Mouse (Mus musculus) neural tube, embryonic 11.5 days (tissue): Measurements from ENCODE around the gene Dppa1. TPM values are rescaled to one million over a fixed set of nuclear protein-coding genes. Genes with fewer than 3 reads are reported as not detected.
A peak's percentile ranks its signal among the peaks of the same experiment; 100 is the strongest.
"Not testable (repeated sequence)": the region's sequence is repeated elsewhere in the genome, so short reads cannot be mapped to it uniquely, and the experiment has no call there.

Experiments used
- ATAC-seq: fragments of 200-750 bp; cut with Nextera tagmentation; 2 replicates; pipeline ENCODE4 v1.8.0; 2017; ENCODE audit warnings: moderate number of reproducible peaks, mild to moderate bottlenecking, moderate TSS enrichment, moderate library complexity; ENCODE audit not compliant: insufficient read depth, low FRiP score, low TSS enrichment
- DNase-seq: peaks from one replicate; pipeline ENCODE4 v3.0.0-alpha.2; 2015; ENCODE audit warnings: low spot score
- H3K27ac ChIP-seq: fragments of 300-500 bp; sonication (generic); 2 replicates; pipeline ENCODE4 v1.5.1; 2014; ENCODE audit warnings: low read depth, mild to moderate bottlenecking, low read length
- H3K27me3 ChIP-seq: fragments of 300-500 bp; sonication (generic); 2 replicates; pipeline ENCODE4 v1.6.1; 2014; ENCODE audit warnings: mild to moderate bottlenecking, low read length, mixed read lengths; ENCODE audit not compliant: control insufficient read depth, insufficient read depth
- H3K36me3 ChIP-seq: fragments of 300-500 bp; sonication (generic); 2 replicates; pipeline ENCODE4 v1.6.1; 2014; ENCODE audit warnings: mild to moderate bottlenecking, low read length, moderate library complexity, mixed read lengths; ENCODE audit not compliant: control insufficient read depth, insufficient read depth
- H3K4me1 ChIP-seq: fragments of 300-500 bp; sonication (generic); 2 replicates; pipeline ENCODE4 v1.6.1; 2014; ENCODE audit warnings: low read length, mixed read lengths; ENCODE audit not compliant: control insufficient read depth, insufficient read depth
- H3K4me2 ChIP-seq: fragments of 300-500 bp; sonication (generic); 2 replicates; pipeline ENCODE4 v1.6.1; 2014; ENCODE audit warnings: low read depth, mild to moderate bottlenecking, moderate library complexity
- H3K4me3 ChIP-seq: fragments of 300-500 bp; sonication (generic); 2 replicates; pipeline ENCODE4 v1.5.1; 2014; ENCODE audit warnings: low read depth, low read length
- H3K9ac ChIP-seq: fragments of 300-500 bp; sonication (generic); 2 replicates; pipeline ENCODE4 v1.6.1; 2014; ENCODE audit warnings: mild to moderate bottlenecking, low read length
- H3K9me3 ChIP-seq: fragments of 300-500 bp; sonication (generic); 2 replicates; pipeline ENCODE4 v1.6.1; 2016; ENCODE audit warnings: low read length; ENCODE audit not compliant: control insufficient read depth
- WGBS: fragments of 180-500 bp; shearing (Covaris S2); extraction: QIAGEN DNeasy Blood & Tissue Kit; methylation state at CpG from one replicate; pipeline ENCODE4 v1.1.7; 2014; 5-methylcytosine and 5-hydroxymethylcytosine counted together
- polyA plus RNA-seq: library from polyadenylated mRNA; unstranded; fragments of >200 nt; fragmentation: Nextera tagmentation; extraction: Ambion mirVana; gene quantifications from 2 replicates; pipeline ENCODE4 v1.2.1, GENCODE M21; 2014

Gene Dppa1
- polyA plus RNA-seq, 1 experiment from 2014 or later = not detected

DNA sequence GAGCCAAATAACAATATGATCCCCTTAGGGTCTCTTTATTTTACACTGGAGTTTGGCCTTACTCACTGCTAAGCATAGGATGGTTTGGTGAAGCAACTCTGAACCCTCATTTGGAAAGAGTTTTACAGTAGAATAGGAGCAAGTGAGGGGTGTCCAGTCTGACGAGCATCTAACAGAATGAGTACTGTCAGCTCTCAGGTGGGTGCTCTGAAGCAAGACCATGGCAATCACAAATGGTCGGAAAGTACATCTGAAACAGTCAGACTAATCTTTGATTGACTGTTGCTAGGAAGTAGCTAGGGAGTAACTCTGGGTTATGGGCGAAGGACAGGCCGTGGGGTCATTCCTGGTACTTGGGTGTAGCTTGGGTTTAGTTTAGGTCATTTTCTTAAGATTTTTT, 6.5 kb upstream of the Dppa1 start:
- not testable (repeated sequence) for DNase-seq, H3K9me3 ChIP-seq, H3K4me1 ChIP-seq, ATAC-seq, H3K4me3 ChIP-seq, H3K36me3 ChIP-seq, H3K4me2 ChIP-seq, H3K9ac ChIP-seq, H3K27ac ChIP-seq, H3K27me3 ChIP-seq
- 92% methylated on average over 4 of the region's 4 CpGs for WGBS

DNA sequence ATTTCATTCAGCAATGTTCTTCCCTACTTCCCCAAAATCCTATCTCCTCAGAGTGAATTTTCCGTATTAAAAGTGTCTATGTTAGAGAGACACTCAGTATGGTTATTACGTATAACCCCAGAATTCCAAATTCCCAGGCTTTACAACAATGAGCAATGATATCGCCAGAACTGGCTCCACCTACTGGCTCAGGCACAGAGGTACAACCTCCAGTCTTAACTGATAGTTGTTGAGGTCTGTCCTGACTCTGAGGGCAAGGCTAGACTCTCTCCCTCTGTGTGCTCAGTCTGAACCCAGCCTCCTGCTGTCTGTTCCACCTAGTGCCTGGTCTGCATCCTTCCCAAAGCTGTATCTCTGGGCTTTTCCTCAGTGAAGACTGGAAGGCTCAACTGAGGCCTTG, 2.6 kb upstream of the Dppa1 start:
- peak; percentile 31; the same call in 1 of the 2 replicates for ATAC-seq
- WGBS = 34% methylated on average over 3 of the region's 3 CpGs

DNA sequence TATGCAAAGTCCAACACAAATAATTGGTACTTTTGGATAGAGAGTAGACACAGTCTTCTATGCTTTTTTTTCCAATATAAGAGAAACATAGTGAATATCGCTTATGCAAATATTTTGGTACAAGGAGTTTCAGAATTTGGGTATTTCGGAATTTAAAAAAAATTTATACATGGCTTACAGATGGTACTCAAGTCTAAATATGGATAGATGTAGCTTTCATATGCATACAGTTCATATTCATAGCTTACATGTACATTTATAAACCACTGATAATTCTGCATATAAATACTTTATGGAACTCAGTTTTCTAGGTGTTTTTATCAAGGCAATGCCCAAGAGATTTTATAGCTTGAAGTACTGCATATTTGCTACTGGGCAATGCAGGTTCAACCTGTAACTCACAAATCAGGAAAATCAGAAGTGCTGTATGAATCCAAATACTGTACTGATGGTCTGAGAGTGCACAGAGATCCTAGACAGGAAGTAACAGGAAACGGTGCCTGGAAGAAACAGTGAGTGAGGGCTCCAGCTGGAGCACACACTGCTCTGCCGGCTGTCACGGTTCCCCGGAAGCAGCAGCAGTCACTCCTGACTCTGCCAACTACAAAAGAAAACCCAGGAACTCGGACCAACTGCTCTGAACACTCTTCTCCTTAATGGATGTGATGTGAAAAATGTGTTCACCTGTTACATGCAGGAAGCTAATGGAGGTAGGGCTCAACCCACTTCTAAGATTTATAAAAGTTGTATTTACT, 8.5 kb downstream of the Dppa1 start:
- no peaks in the 10 kb centered on the region for H3K4me1 ChIP-seq
- no peaks in the 10 kb centered on the region for H3K36me3 ChIP-seq
- no peak overlapping the region for H3K27ac ChIP-seq

More for the DNA sequence above, 2.6 kb upstream of the Dppa1 start:
- Histone ChIP-seq H3K9ac (no peak overlapping the region), H3K36me3 (no peaks in the 10 kb centered on the region), H3K4me2 (no peak overlapping the region), H3K27ac (no peak overlapping the region), H3K4me1 (no peaks in the 10 kb centered on the region), H3K9me3 (no peaks in the 10 kb centered on the region), H3K4me3 (no peak overlapping the region), H3K27me3 (no peaks in the 10 kb centered on the region)
- DNase-seq = peak; percentile 15

DNA sequence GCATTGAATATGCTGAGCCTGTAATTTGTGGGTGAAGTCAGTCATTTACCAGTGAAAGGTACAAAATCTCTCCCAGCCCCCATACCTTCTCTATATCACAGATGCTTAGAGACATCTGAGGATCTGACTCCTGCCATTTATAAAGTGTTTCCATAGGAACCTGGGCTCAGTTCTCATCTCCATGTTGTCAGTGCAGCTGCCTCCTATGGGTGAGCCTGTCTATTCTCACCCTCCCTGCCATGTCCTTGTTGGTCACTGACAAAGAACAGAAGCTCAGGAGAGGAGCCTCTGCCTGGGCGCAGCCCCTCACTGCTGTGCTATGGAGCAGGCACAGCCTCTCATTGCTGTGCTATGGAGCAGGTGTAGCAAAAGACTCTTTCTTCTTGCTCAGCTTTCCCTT, 9.1 kb downstream of the Dppa1 start:
- no peak for ATAC-seq
- H3K9ac ChIP-seq = no peak overlapping the region
- no peak overlapping the region for H3K27ac ChIP-seq
- WGBS = 92% methylated on average over 1 of the region's 1 CpGs
- no peaks in the 10 kb centered on the region for H3K36me3 ChIP-seq
- H3K4me1 ChIP-seq = no peaks in the 10 kb centered on the region
- no peaks in the 10 kb centered on the region for H3K9me3 ChIP-seq
- H3K27me3 ChIP-seq = no peaks in the 10 kb centered on the region
- no peak overlapping the region for H3K4me3 ChIP-seq
- DNase-seq = no peak
- H3K4me2 ChIP-seq = no peak overlapping the region

More for the DNA sequence above, 8.5 kb downstream of the Dppa1 start:
- Histone ChIP-seq H3K9ac (no peak overlapping the region), H3K9me3 (no peaks in the 10 kb centered on the region), H3K4me3 (no peak overlapping the region), H3K4me2 (no peak overlapping the region), H3K27me3 (no peaks in the 10 kb centered on the region)
- ATAC-seq = no peak
- WGBS = 62% methylated on average over 7 of the region's 7 CpGs
- DNase-seq = no peak

DNA sequence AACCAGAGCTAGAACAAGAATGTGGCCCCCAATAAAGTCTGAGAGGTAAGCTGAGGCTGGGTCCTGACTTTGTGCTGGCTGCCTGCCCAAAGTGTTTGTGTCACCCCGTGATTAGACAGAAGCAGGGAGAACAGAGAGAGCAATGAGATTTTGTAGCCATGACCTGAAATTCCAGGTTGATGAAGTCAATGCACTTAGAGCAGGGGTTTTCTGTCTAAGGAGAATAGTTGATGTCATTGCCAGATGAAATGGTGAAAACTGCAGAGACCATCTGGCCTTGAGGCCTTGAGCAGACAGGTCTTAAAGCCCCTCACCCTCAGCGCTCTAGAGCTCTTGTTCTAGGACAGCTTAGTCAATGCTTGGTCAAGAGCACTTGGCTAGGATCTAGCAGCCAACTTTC, 36.6 kb downstream of the Dppa1 start:
- H3K9ac ChIP-seq = no peak overlapping the region
- WGBS = 89% methylated on average over 2 of the region's 2 CpGs
- no peak overlapping the region for H3K4me2 ChIP-seq
- H3K4me1 ChIP-seq = no peaks in the 10 kb centered on the region
- no peak overlapping the region for H3K27ac ChIP-seq
- H3K4me3 ChIP-seq = no peak overlapping the region
- DNase-seq (no peak), ATAC-seq (no peak)
- H3K9me3 ChIP-seq = no peaks in the 10 kb centered on the region
- H3K36me3 ChIP-seq = no peaks in the 10 kb centered on the region
- no peaks in the 10 kb centered on the region for H3K27me3 ChIP-seq

DNA sequence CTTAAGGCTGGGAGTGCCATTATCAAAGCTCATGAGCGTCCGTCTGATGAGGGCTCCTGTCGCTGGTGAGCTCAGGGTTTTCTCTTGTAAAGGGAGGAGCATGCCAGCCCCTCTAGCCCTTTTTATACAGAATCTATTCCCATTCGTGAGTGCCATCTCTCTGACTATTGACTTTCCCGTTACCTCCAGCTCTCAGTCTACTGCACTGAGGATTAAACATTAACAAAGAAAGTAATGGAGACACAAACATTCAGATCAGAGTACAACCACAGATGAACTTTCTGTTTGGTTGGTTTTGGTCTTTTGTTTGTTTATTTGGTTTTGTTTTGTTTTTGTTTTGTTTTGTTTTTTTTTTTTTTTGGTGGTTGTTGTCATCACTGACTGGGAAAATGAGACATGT, 46.3 kb downstream of the Dppa1 start:
- Histone ChIP-seq H3K36me3 (no peaks in the 10 kb centered on the region), H3K27ac (no peak overlapping the region), H3K9ac (no peak overlapping the region), H3K4me2 (no peak overlapping the region), H3K4me3 (no peak overlapping the region), H3K4me1 (no peaks in the 10 kb centered on the region), H3K27me3 (no peaks in the 10 kb centered on the region), H3K9me3 (no peaks in the 10 kb centered on the region)
- DNase-seq = no peak
- 84% methylated on average over 5 of the region's 5 CpGs for WGBS
- no peak for ATAC-seq

DNA sequence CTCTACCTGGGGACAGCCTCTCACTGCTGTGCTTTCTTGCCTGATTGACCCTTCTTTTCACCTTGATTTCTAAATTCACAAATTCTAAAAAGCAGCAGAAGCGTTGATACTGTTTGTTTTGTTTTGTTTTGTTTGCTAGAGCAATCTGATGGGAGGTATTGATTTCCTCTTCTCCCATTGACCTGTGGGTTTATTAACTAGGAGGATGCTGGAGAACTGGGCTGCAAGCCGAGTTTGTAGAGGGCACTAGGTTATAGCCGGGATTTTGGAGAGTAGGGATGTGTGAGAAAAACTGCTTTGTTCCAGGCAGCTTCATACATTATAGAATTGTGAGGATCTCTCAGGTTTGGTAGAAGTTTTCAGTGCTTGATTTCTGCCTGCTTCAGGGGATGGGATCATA, 48.6 kb downstream of the Dppa1 start:
- H3K27ac ChIP-seq = no peak overlapping the region
- DNase-seq (no peak), ATAC-seq (no peak)
- H3K9ac ChIP-seq = no peak overlapping the region
- no peaks in the 10 kb centered on the region for H3K36me3 ChIP-seq
- no peak overlapping the region for H3K4me3 ChIP-seq
- H3K27me3 ChIP-seq = no peaks in the 10 kb centered on the region
- no peaks in the 10 kb centered on the region for H3K9me3 ChIP-seq
- no peaks in the 10 kb centered on the region for H3K4me1 ChIP-seq
- no peak overlapping the region for H3K4me2 ChIP-seq
- WGBS = 89% methylated on average over 3 of the region's 3 CpGs

DNA sequence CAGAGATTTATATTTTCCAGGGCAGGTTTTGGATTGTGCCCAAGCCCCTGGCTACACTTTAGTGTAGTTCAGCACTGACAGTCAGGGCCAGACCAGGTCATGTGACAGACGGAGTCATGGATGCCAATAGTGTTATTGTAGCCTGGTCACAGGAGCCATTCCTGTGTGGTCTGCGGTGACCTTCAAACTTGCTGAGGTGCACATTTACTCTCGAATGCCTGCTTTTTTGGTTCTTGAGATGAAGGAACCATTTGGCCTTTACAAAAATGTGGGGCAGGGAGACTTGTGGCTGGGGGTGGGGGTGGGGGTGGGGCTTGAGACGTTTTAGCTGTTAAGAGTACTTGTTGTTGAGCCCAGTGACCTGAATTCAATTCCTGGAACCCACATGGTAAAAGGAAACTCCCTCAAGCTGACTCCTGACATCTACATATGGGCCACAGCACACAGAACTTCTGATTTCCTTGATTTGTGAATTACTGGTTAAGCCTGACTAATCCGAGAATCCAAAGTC, 50.2 kb downstream of the Dppa1 start:
- WGBS = 59% methylated on average over 5 of the region's 5 CpGs
- no peak overlapping the region for H3K9ac ChIP-seq
- H3K4me2 ChIP-seq = no peak overlapping the region
- no peaks in the 10 kb centered on the region for H3K36me3 ChIP-seq
- no peak overlapping the region for H3K4me3 ChIP-seq
- no peaks in the 10 kb centered on the region for H3K27me3 ChIP-seq
- DNase-seq = no peak
- no peak for ATAC-seq
- no peak overlapping the region for H3K27ac ChIP-seq
- H3K4me1 ChIP-seq = no peaks in the 10 kb centered on the region
- no peaks in the 10 kb centered on the region for H3K9me3 ChIP-seq

DNA sequence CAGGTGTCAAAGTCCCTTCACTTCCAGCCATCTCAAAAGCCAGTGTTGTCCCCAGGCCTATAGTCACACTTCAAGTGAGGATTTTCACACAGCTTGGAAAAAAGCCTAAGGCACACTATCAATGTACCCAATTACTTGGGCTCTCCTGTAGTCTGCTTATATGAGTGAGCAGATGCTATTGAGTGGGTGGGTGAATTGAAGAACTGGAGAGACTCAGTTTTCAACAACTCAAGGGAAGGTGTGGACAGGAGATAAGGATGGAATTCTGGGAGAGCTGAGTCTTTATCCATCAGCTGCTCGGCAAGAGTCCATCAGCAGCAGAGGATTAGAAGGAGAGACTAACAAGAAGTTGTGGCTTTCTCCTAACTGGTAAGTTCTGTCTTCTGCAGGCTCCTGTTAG, 57.7 kb downstream of the Dppa1 start, which contains the start of gene BC053393:
Gene BC053393 (plus strand): TSS at position 210 of the 400 bp plus-strand sequence.
- H3K4me1 ChIP-seq = no peaks in the 10 kb centered on the region
- no peak within 1 kb of the TSS for H3K4me3 ChIP-seq
- WGBS = 89% methylated on average over 1 of the region's 1 CpGs
- H3K9me3 ChIP-seq = no peaks in the 10 kb centered on the region
- H3K9ac ChIP-seq = no peak within 1 kb of the TSS
- no peak within 1 kb of the TSS for H3K4me2 ChIP-seq
- no peak for ATAC-seq
- H3K27ac ChIP-seq = no peak within 1 kb of the TSS
- H3K36me3 ChIP-seq = no peaks in the 10 kb centered on the region
- DNase-seq = no peak
- H3K27me3 ChIP-seq = no peaks in the 10 kb centered on the region
